Mouse (Mus musculus): Measurements from ENCODE around the gene Ptges. TPM values are rescaled to one million over a fixed set of nuclear protein-coding genes. Genes with fewer than 3 reads are reported as not detected.

Ptges gene
- polyA plus RNA-seq, 1 experiment, result 12.3 TPM

DNA sequence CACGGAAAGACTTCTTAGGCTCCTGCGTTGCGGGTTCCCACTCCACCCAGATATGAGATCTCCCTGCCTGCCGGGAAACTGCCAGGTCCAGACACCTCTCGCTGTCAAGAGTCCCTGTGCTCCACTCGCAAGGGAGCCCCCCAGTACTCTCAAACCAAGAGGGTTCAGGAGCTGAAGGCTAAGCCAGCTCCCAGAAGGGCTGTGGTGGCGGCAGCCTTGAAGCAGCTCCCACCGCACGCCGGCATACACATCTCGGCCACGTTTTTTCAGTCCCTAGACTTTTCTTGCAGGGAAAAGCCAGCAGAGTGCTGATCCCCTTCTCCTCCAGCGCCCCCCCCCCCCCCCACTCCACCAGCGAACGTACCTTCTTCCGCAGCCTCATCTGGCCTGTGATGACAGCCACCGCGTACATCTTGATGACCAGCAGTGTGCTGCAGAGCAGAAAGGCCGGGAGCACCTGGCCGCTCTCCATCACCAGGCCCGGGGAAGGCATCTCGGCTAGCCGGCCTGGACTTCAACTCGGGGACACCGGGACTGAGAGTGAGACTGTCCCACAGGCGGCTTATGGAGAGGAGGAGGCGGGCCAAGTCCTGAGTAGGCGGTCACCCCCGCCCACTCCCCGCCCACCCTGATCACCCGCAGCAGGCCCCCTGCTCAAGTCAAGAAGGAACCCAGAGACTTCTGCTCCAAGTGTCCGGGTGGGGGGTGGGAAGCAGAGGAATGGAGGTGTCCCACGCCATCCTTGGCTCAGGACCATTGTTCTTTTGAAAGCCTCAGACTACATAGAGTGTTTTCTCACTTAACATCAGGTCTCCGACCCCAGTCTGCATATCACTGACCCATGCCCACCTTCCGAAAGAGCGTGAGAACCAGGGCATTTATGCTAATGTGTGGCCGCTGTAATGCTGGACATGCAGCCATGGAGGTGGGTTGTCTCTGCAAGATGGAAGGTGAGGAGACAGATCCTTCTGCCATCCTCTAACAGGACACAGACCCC is 26.6 kb downstream of the Ptges start:
- DNase-seq, result no peak
- H3K27me3 ChIP-seq (ENCODE audit: control insufficient read depth, insufficient read depth, low read length), result no peaks in the 10 kb centered on the region
- no peaks in the 10 kb centered on the region for H3K36me3 ChIP-seq (ENCODE audit: control insufficient read depth, insufficient read depth, low read length)
- H3K4me3 ChIP-seq (ENCODE audit: control insufficient read depth, insufficient read depth, low read length), result no peak overlapping the region
- whole genome bisulfite sequencing, result 51% methylated on average over 36 of the region's 37 CpGs
- H3K4me1 ChIP-seq (replicated peaks; ENCODE audit: control insufficient read depth, insufficient read depth, low read length), result peaks cover 2% of the 10 kb centered on the region
- H3K27ac ChIP-seq (ENCODE audit: control insufficient read depth, insufficient read depth, low read length), result no peak overlapping the region
- TF ChIP-seq CTCF (IDR thresholded peaks at IDR 0.05; ENCODE audit: borderline replicate concordance, control insufficient read depth, extremely low read depth, insufficient read depth, low read length, poor library complexity) (no peak), POLR2A (IDR thresholded peaks at IDR 0.05; ENCODE audit: control insufficient read depth, extremely low read depth, insufficient read depth, low read length, poor library complexity) (no peak)

- no peak overlapping the region for H3K27ac ChIP-seq (ENCODE audit: control insufficient read depth, insufficient read depth, low read length)
- H3K27me3 ChIP-seq (ENCODE audit: control insufficient read depth, insufficient read depth, low read length), result no peaks in the 10 kb centered on the region
- no peak for DNase-seq
- TF ChIP-seq CTCF (IDR thresholded peaks at IDR 0.05; ENCODE audit: borderline replicate concordance, control insufficient read depth, extremely low read depth, insufficient read depth, low read length, poor library complexity) (no peak), POLR2A (IDR thresholded peaks at IDR 0.05; ENCODE audit: control insufficient read depth, extremely low read depth, insufficient read depth, low read length, poor library complexity) (no peak)
- WGBS, result 87% methylated on average over 8 of the region's 8 CpGs
- peaks cover 10% of the 10 kb centered on the region for H3K4me1 ChIP-seq (replicated peaks; ENCODE audit: control insufficient read depth, insufficient read depth, low read length)
- no peak overlapping the region for H3K4me3 ChIP-seq (ENCODE audit: control insufficient read depth, insufficient read depth, low read length)
- H3K36me3 ChIP-seq (ENCODE audit: control insufficient read depth, insufficient read depth, low read length), result no peaks in the 10 kb centered on the region
Measured at GRCm38 (mm10) chr2:30902256-30902655, 27.4 kb downstream of the Ptges start.

- TF ChIP-seq CTCF (IDR thresholded peaks at IDR 0.05; ENCODE audit: borderline replicate concordance, control insufficient read depth, extremely low read depth, insufficient read depth, low read length, poor library complexity) (no peak), POLR2A (IDR thresholded peaks at IDR 0.05; ENCODE audit: control insufficient read depth, extremely low read depth, insufficient read depth, low read length, poor library complexity) (no peak)
- H3K36me3 ChIP-seq (ENCODE audit: control insufficient read depth, insufficient read depth, low read length), result no peaks in the 10 kb centered on the region
- whole genome bisulfite sequencing, result 91% methylated on average over 6 of the region's 6 CpGs
- no peak for DNase-seq
- no peak overlapping the region for H3K27ac ChIP-seq (ENCODE audit: control insufficient read depth, insufficient read depth, low read length)
- peaks cover 16% of the 10 kb centered on the region for H3K4me1 ChIP-seq (replicated peaks; ENCODE audit: control insufficient read depth, insufficient read depth, low read length)
- H3K27me3 ChIP-seq (ENCODE audit: control insufficient read depth, insufficient read depth, low read length), result no peaks in the 10 kb centered on the region
- H3K4me3 ChIP-seq (ENCODE audit: control insufficient read depth, insufficient read depth, low read length), result no peak overlapping the region
Measured at GRCm38 (mm10) chr2:30901646-30902160, 28.0 kb downstream of the Ptges start.

DNA sequence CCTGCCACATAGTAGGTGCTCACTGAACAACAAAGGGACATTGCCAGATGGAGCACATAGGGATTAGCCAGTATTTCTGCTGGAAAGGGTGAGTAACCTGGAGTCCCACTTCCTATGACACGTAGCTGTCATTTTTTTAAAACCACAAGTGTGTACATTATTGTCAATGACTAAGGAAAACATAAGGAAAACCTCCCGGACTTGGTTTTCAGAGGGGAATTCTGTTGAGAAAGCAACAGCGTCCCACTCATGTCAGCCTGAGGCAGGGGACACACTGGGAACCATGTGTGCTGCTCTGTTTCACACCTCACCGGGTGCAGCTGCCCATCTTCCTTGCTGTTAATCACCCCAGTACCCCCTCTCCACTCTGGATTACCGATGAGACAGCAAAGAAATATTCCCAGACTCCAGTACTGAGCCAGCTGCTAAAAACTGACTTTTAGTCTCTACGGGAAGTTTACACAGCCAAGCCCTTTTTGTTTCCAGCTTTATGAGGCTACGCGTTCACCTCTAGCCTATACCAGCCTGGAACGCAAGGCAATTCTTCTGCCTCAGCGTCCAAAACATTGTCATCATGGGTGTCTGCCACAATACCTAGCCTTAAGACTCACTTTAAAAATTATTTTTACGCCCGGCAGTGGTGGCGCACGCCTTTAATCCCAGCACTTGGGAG is 30.1 kb downstream of the Ptges start:
- no peak overlapping the region for H3K4me3 ChIP-seq (ENCODE audit: control insufficient read depth, insufficient read depth, low read length)
- WGBS, result 96% methylated on average over 14 of the region's 14 CpGs
- peaks cover 19% of the 10 kb centered on the region for H3K4me1 ChIP-seq (replicated peaks; ENCODE audit: control insufficient read depth, insufficient read depth, low read length)
- H3K27me3 ChIP-seq (ENCODE audit: control insufficient read depth, insufficient read depth, low read length), result no peaks in the 10 kb centered on the region
- no peaks in the 10 kb centered on the region for H3K36me3 ChIP-seq (ENCODE audit: control insufficient read depth, insufficient read depth, low read length)
- H3K27ac ChIP-seq (ENCODE audit: control insufficient read depth, insufficient read depth, low read length), result no peak overlapping the region
- TF ChIP-seq CTCF (IDR thresholded peaks at IDR 0.05; ENCODE audit: borderline replicate concordance, control insufficient read depth, extremely low read depth, insufficient read depth, low read length, poor library complexity) (no peak), POLR2A (IDR thresholded peaks at IDR 0.05; ENCODE audit: control insufficient read depth, extremely low read depth, insufficient read depth, low read length, poor library complexity) (no peak)
- DNase-seq, result no peak

- Histone ChIP-seq H3K4me1 (replicated peaks; ENCODE audit: control insufficient read depth, insufficient read depth, low read length) (peaks cover 19% of the 10 kb centered on the region), H3K36me3 (ENCODE audit: control insufficient read depth, insufficient read depth, low read length) (no peaks in the 10 kb centered on the region), H3K4me3 (ENCODE audit: control insufficient read depth, insufficient read depth, low read length) (no peak overlapping the region), H3K27ac (ENCODE audit: control insufficient read depth, insufficient read depth, low read length) (peak overlapping the region; percentile 3; the same call in 1 of the 2 replicates), H3K27me3 (ENCODE audit: control insufficient read depth, insufficient read depth, low read length) (no peaks in the 10 kb centered on the region)
- DNase-seq, result no peak
- TF ChIP-seq CTCF (IDR thresholded peaks at IDR 0.05; ENCODE audit: borderline replicate concordance, control insufficient read depth, extremely low read depth, insufficient read depth, low read length, poor library complexity) (no peak), POLR2A (IDR thresholded peaks at IDR 0.05; ENCODE audit: control insufficient read depth, extremely low read depth, insufficient read depth, low read length, poor library complexity) (no peak)
- WGBS, result 5% methylated on average over 6 of the region's 6 CpGs
Measured at GRCm38 (mm10) chr2:30897291-30897690, 32.4 kb downstream of the Ptges start.

DNA sequence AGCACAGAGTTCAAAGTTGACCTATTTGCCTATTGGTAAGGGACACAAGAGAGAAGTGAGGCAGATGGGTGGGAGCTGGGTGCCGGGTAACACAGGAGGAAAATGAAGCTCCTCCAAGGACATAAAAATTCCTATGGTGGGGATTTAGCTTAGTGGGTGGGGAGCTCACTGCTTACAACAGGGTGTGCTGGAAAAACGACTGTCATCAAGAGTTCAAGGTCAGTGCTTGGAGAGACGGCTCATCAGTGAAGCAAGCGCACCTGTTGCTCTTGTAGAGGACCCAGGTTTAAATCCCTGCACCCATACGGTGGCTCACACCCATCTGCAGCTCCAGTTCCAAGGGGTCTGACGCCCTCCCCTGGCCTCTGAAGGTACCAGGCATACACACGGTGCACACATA is 35.7 kb downstream of the Ptges start:
- no peak overlapping the region for H3K27ac ChIP-seq (ENCODE audit: control insufficient read depth, insufficient read depth, low read length)
- peaks cover 19% of the 10 kb centered on the region for H3K4me1 ChIP-seq (replicated peaks; ENCODE audit: control insufficient read depth, insufficient read depth, low read length)
- no peak for TF ChIP-seq POLR2A (IDR thresholded peaks at IDR 0.05; ENCODE audit: control insufficient read depth, extremely low read depth, insufficient read depth, low read length, poor library complexity)
- TF ChIP-seq CTCF (IDR thresholded peaks at IDR 0.05; ENCODE audit: borderline replicate concordance, control insufficient read depth, extremely low read depth, insufficient read depth, low read length, poor library complexity), result no peak
- H3K36me3 ChIP-seq (ENCODE audit: control insufficient read depth, insufficient read depth, low read length), result no peaks in the 10 kb centered on the region
- DNase-seq, result no peak
- 89% methylated on average over 7 of the region's 7 CpGs for WGBS
- no peak overlapping the region for H3K4me3 ChIP-seq (ENCODE audit: control insufficient read depth, insufficient read depth, low read length)
- H3K27me3 ChIP-seq (ENCODE audit: control insufficient read depth, insufficient read depth, low read length), result no peaks in the 10 kb centered on the region

Data from thymus, adult 2 months (tissue).